16 mouse cellular contexts compared by ENCODE assay signal in genomic region chr6:126102571-126102970, GRCm38 (mm10).
"Had no signal": no experiment of that assay in that cellular context is flagged by ENCODE, and none has a peak within 500 bp of the region (broad histone marks: within the 10 kb centered on the region; RNA-seq: fewer than 3 reads in every experiment).

No protein-coding gene starts in this region.

- H3K4me1 ChIP-seq: megakaryocyte, embryonic 14.5 days; midbrain, embryonic 13.5 days; midbrain, embryonic 15.5 days; neural tube, embryonic 12.5 days; stomach, embryonic 15.5 days had no signal

- H3K9ac ChIP-seq: liver, postnatal 0 days; lung, embryonic 15.5 days; midbrain, embryonic 13.5 days; midbrain, embryonic 15.5 days; neural tube, embryonic 12.5 days; stomach, embryonic 15.5 days had no signal

- H3K4me3 ChIP-seq: lung, embryonic 15.5 days; megakaryocyte, embryonic 14.5 days; midbrain, embryonic 13.5 days; midbrain, embryonic 15.5 days; neural tube, embryonic 12.5 days; stomach, embryonic 15.5 days had no signal

- H3K36me3 ChIP-seq: lung, embryonic 15.5 days; midbrain, embryonic 13.5 days; midbrain, embryonic 15.5 days; neural tube, embryonic 12.5 days; stomach, embryonic 15.5 days had no signal

- H3K27ac ChIP-seq: lung, embryonic 15.5 days; macrophage; midbrain, embryonic 13.5 days; midbrain, embryonic 15.5 days; neural tube, embryonic 12.5 days; stomach, embryonic 15.5 days; stomach, postnatal 0 days had no signal

- H3K9me3 ChIP-seq: lung, embryonic 15.5 days; midbrain, embryonic 13.5 days; midbrain, embryonic 15.5 days; neural tube, embryonic 12.5 days; stomach, embryonic 15.5 days had no signal

- DNase-seq: liver, postnatal 0 days; lung, adult 2 months; lung, postnatal 14 days; lung, postnatal 36 days; right cerebral cortex, postnatal 14 days; thymus, adult 2 months; thymus, postnatal 25 days; thymus, postnatal 4 days had no signal
